Mouse (Mus musculus): ENCODE data around the gene Mug1. TPM values are rescaled to one million over a fixed set of nuclear protein-coding genes. Genes with fewer than 3 reads are reported as not detected.

Mug1 gene
- polyA plus RNA-seq (2021; fragmentation: Nextera tagmentation): not detected in 2 replicates
- long read RNA-seq, experiment 1: 0 reads
- long read RNA-seq, experiment 2: 0 reads

GRCm38 (mm10) chr6:121838271-121838670 lies at the start of gene Mug1:
TSS of gene Mug1 (plus strand) at chr6:121838541.

Other genes with a start within 250 kb of the Mug1 start
- 0.26 and 0.60 TPM in 2 replicates for gene A2m, start 203.2 kb upstream of the Mug1 start, polyA plus RNA-seq (2021; fragmentation: Nextera tagmentation)
- gene Gm7298, start 105.6 kb upstream of the Mug1 start, polyA plus RNA-seq (2021; fragmentation: Nextera tagmentation): not detected in 2 replicates
- not detected in 2 replicates for gene Mug2, start 168.2 kb downstream of the Mug1 start, polyA plus RNA-seq (2021; fragmentation: Nextera tagmentation)